Mouse (Mus musculus) v-Abl transformed pro-B cells (cell line): ENCODE data around the gene Wnt6.
"Not testable (repeated sequence)": the region's sequence is repeated elsewhere in the genome, so short reads cannot be mapped to it uniquely, and the experiment has no call there.

Experiments
- in situ Hi-C, 2 experiments: fragments of 400-800 bp; cut with MboI; formaldehyde crosslinking; loops; one replicate each; pipeline ENCODE4 v1.15.1; 2025; ENCODE audit not compliant: unreplicated experiment in 2 of 2

The Wnt6 gene

GRCm38 (mm10) chr1:74802795-74803656 lies 31.3 kb downstream of the Wnt6 start:
- in situ Hi-C loops: no loop called here

GRCm38 (mm10) chr1:74804211-74804870 lies 32.6 kb downstream of the Wnt6 start:
- in situ Hi-C loops: no loop called here

DNA sequence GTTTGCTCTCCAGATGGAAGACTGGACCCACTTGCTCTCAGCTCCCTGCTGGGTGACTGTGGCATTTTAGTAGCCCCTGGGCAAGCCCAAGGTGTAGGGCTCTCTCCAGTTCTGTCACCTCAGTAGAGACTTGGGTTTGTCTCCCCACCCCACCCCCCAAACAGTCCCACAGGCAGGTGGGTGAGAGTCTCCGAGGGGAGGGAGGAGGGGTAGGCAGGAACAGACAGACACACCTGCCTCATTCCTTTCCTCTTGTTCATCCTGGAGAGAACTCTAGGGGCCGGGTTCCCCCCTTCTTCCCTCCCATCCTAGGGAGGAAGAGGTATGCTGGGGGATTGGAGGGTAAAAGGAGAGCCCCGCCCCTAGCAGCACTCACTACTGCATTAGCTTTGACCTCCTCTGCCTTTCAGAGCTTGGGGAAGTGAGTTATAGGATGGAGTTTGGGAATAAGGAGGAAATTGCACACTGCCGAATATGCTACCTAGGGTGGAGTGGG lies 33.7 kb downstream of the Wnt6 start:
- in situ Hi-C loops: loop anchor here in 1 of 2 experiments (5.0 kb wide), 1 partner anchor 33 kb away; the partner anchor contains the start of gene Wnt6

- in situ Hi-C loops: loop anchor here in 1 of 2 experiments (5.0 kb wide), 1 partner anchor 34 kb away; the partner anchor contains the start of gene Wnt6
These were observed 34.2 kb downstream of the Wnt6 start for GRCm38 (mm10) chr1:74805843-74806242.

GRCm38 (mm10) chr1:74806360-74807311 lies 34.9 kb downstream of the Wnt6 start:
- in situ Hi-C loops: loop anchor here in 1 of 2 experiments (5.0 kb wide), 1 partner anchor 34 kb away; the partner anchor contains the start of gene Wnt6

DNA sequence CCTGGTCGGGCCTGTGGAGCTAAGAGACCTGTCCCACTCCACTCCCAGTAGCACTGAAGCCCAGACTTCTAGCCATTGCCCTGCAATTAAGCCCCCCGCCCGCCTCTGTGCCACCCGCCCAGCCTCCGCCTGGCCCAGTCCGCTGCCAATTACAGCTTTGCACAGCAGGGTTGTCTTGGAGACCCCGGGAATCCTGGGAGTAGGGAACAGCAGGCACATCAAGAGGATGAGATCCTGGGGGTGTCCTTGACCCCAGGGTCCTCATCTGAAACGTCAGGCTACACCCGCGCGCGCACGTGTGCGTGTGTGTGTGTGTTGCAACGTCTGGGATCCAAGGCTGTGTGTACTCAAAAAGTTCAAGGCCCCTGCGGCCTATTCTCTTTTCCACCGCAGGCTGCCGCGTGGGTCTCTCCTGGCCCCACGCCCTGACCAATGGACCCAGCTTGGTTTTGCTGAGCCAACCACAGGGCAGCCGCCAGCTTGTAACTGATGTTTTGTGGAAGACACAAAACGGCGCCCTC lies 35.9 kb downstream of the Wnt6 start:
- in situ Hi-C loops: loop anchor here in 1 of 2 experiments (5.0 kb wide), 1 partner anchor 35 kb away; the partner anchor contains the start of gene Wnt6

DNA sequence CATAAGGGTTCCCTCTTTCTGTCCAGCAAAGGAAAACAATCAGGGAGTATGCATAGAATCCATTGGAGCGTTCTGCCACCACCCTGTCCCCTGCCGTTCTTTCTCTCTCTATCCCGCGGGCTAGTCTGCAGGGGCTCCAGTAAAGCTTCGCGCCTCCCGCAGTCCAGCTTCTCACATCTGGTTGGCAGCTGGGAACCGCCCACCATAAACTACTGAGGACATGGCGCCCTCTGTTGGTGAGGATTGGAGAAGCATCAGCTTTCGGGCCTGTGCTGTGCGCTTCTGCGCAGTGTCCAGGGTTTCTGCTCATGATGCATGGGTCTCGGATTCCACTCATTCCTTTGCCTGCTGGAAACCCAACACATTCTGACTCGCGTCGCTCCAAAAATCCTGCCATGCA lies 36.4 kb downstream of the Wnt6 start:
- in situ Hi-C loops: loop anchor here in 1 of 2 experiments (5.0 kb wide), 1 partner anchor 36 kb away; the partner anchor contains the start of gene Wnt6

GRCm38 (mm10) chr1:74809007-74809406 lies 37.3 kb downstream of the Wnt6 start:
- in situ Hi-C loops: loop anchor here in 1 of 2 experiments (5.0 kb wide), 1 partner anchor 37 kb away; the partner anchor contains the start of gene Wnt6

GRCm38 (mm10) chr1:74814931-74815647 lies 43.4 kb downstream of the Wnt6 start:
- in situ Hi-C loops: loop anchor here in 1 of 2 experiments (5.0 kb wide), 1 partner anchor 43 kb away; the partner anchor contains the start of gene Wnt6

DNA sequence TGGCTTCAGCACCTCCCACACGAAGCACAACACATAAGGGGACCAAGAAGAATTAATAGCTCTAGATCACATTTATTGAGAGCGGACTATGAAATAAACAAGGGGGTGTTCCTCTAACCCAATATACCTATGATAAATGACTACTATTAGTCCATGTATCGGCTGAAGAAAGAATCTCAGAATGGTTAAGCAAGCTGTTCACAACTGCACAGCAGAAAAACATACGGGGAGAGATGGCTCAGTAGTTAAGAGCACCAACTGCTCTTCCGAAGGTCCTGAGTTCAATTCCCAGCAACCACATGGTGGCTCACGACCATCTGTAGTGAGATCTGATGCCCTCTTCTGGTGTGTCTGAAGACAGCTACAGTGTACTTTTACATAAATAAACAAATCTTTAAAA lies 44.3 kb downstream of the Wnt6 start:
- in situ Hi-C loops: loop anchor here in 1 of 2 experiments (5.0 kb wide), 1 partner anchor 44 kb away; the partner anchor contains the start of gene Wnt6

DNA sequence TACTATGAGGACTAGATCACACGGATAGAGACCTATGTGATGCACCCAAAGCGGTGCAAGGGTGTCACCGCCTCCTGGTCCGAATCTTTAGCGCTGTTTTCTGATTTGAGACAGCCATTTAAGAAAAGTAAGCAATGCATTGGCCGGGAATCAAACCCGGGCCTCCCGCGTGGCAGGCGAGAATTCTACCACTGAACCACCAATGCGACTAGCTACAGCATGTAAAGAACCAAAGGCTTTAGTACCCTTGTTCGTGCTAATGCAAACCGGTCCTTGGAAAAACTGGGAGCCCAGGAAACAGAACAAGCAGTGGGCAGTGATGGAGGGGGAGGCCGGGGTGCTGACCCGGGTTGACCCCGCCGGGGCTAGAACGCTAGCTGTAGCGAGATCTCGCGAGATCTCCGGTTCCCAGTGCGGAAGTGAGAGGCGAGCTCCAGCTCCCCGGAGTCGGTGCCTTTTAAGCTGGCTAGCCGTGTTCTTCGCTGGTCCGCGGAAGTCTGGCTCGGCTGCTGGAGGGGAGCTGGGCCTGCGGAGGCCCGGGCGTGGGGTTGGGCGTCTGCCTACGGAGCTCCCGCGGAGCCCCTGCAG lies 45.0 kb downstream of the Wnt6 start:
- in situ Hi-C loops: loop anchor here in 1 of 2 experiments (5.0 kb wide), 1 partner anchor 44 kb away; the partner anchor contains the start of gene Wnt6

DNA sequence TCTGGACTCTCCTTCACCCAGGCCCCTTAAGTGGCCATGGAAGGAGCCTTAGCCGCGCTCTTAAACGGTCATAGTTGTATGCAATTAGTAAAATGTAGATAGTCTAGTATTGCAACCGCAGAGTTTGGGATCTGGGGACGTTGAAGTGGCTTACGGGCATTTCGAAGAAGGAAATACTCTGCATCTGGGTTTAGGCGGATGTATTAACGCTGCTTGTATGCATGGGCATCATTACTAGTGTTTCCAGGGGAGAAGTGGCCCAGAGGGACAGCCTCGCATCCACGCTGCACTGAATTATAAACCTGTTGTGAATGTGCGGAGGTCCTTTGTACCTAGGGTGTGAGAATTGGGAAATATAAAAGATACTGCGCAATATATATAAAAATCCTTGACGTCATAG lies 45.5 kb downstream of the Wnt6 start:
- in situ Hi-C loops: loop anchor here in 1 of 2 experiments (5.0 kb wide), 1 partner anchor 45 kb away; the partner anchor contains the start of gene Wnt6

GRCm38 (mm10) chr1:74818509-74818908 lies 46.8 kb downstream of the Wnt6 start:
- in situ Hi-C loops: loop anchor here in 1 of 2 experiments (5.0 kb wide), 1 partner anchor 46 kb away; the partner anchor contains the start of gene Wnt6

DNA sequence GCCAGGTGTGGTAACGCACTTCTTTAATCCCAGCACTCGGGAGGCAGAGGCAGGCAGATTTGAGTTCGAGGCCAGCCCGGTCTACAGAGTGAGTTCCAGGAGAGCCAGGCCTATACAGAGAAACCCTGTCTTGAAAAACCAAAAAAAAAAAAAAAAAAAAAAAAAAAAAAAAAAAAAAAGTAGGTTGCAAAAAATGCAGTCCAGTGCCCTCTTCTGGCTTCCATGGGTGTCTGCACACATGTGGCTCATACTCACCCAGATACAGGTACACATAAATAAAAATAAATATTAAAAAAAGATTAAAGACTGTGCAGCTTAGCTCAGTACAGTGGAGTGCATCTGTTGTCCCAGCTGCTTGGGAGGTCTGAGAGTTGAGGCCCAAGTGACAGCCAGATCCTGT lies 51.9 kb downstream of the Wnt6 start:
- in situ Hi-C loops: not testable (repeated sequence)

DNA sequence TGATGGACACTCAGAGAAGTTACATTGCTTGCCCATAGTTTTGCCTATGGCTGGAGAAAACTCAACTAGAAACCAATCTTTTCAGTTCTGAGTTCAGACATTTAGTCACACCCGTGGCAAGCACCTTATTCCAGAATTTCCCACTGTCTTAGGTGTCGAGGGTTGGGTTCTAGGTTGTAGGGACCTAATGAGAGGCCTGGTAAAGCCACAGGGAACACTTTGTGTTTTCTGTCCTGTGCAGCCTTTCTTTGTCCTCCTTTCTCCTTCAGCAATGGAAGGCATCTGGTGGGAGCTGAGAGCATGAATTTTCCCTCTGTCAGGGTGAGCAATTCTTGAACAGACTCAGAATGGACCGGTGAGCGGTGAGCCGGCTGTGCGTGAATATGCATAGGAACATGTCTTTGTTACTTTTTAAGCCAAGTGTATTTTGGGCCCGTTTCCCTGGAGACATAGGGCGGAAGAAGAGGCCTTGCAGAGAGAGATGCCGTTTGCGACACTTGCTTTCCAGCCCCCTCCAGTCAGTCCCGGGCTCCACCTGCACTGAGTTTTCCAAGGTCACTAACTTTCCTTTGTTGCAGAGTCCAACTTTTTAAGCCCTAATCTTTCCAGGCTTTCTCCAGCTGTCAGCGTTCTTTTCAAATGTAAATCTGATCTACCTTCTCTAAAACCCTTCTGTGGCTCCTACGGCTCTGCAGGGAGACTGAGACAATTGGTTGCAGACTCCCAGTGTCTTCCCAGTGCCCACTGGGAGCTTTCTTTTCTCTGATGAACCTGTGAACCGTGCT lies 53.0 kb downstream of the Wnt6 start:
- in situ Hi-C loops: no loop called here

DNA sequence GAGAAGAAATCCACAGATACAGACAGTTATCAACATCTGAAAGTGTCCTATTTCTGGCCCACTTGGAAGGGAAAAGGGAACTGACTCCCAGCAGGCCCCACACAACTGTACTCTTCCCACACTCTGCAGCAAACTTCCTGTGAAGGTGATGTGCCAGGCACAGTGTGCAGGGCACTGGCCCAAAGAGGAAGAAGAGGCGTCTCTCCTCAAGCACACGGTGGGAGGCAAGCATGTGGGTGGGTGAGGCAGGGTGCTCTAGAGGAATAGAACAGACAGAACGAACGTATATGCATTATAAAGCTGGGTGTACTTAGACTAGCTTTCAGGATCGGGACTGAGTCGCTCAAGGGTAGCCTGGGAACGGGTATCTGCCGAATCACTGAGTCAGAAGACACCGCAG lies 58.4 kb downstream of the Wnt6 start:
- in situ Hi-C loops: no loop called here

GRCm38 (mm10) chr1:74833255-74833654 lies 61.6 kb downstream of the Wnt6 start:
- in situ Hi-C loops: no loop called here
